Mouse (Mus musculus) stomach, postnatal 0 days (tissue): ENCODE data around the gene Pde6d. TPM values are rescaled to one million over a fixed set of nuclear protein-coding genes. Genes with fewer than 3 reads are reported as not detected.
A peak's percentile ranks its signal among the peaks of the same experiment; 100 is the strongest.

Experiments used
- ATAC-seq: fragments of 200-750 bp; cut with Nextera tagmentation; 2 replicates; pipeline ENCODE4 v1.8.0; 2017; ENCODE audit not compliant: low FRiP score, low TSS enrichment
- DNase-seq: peaks from one replicate; pipeline ENCODE4 v3.0.0-alpha.2; 2016; ENCODE audit warnings: low spot score
- H3K27ac ChIP-seq: fragments of 300-500 bp; sonication (generic); replicated peaks from 2 replicates; pipeline ENCODE4 v1.5.1; 2014; ENCODE audit warnings: mild to moderate bottlenecking, control low read depth
- H3K27me3 ChIP-seq: fragments of 300-500 bp; sonication (generic); 2 replicates; pipeline ENCODE4 v1.6.1; 2014; ENCODE audit warnings: low read length; ENCODE audit not compliant: control insufficient read depth, insufficient read depth
- H3K36me3 ChIP-seq: fragments of 300-500 bp; sonication (generic); 2 replicates; pipeline ENCODE4 v1.6.1; 2014; ENCODE audit warnings: low read length, mixed read lengths; ENCODE audit not compliant: control insufficient read depth, insufficient read depth
- H3K4me1 ChIP-seq: fragments of 300-500 bp; sonication (generic); replicated peaks from 2 replicates; pipeline ENCODE4 v1.6.1; 2014; ENCODE audit warnings: antibody characterized with exemption; ENCODE audit not compliant: control insufficient read depth, insufficient read depth
- H3K4me2 ChIP-seq: fragments of 300-500 bp; sonication (generic); replicated peaks from 2 replicates; pipeline ENCODE4 v1.6.1; 2014; ENCODE audit warnings: low read depth, mild to moderate bottlenecking, control low read depth, moderate library complexity
- H3K4me3 ChIP-seq: fragments of 300-500 bp; sonication (generic); 2 replicates; pipeline ENCODE4 v1.5.1; 2014; ENCODE audit warnings: low read depth, low read length, control low read depth
- H3K9ac ChIP-seq: fragments of 300-500 bp; sonication (generic); 2 replicates; pipeline ENCODE4 v1.6.1; 2014; ENCODE audit warnings: mild to moderate bottlenecking, low read length, control low read depth, mixed read lengths
- H3K9me3 ChIP-seq: fragments of 300-500 bp; sonication (generic); 2 replicates; pipeline ENCODE4 v1.6.1; 2016; ENCODE audit warnings: low read length; ENCODE audit not compliant: control insufficient read depth
- CTCF ChIP-seq: IDR thresholded peaks from 2 replicates; pipeline ENCODE4 v1.5.1; 2016; ENCODE audit warnings: antibody characterized with exemption, low read depth, mild to moderate bottlenecking, moderate library complexity
- EP300 ChIP-seq: optimal IDR thresholded peaks from 2 replicates; pipeline ENCODE3; 2016; ENCODE audit warnings: antibody characterized with exemption
- WGBS: fragments of 180-500 bp; shearing (Covaris S2); extraction: QIAGEN DNeasy Blood & Tissue Kit; methylation state at CpG from one replicate; pipeline ENCODE4 v1.1.7; 2014; 5-methylcytosine and 5-hydroxymethylcytosine counted together
- polyA plus RNA-seq: library from polyadenylated mRNA; unstranded; fragments of >200 nt; fragmentation: Nextera tagmentation; extraction: Ambion mirVana; gene quantifications from 2 replicates; pipeline ENCODE4 v1.2.1, GENCODE M21; 2015

Gene Pde6d
- polyA plus RNA-seq, 1 experiment from 2014 or later: 33.6 TPM

- DNase-seq: no peak
- no peaks in the 10 kb centered on the region for H3K27me3 ChIP-seq
- no peak overlapping the region for H3K4me3 ChIP-seq
- no peak for ATAC-seq
- no peaks in the 10 kb centered on the region for H3K36me3 ChIP-seq
- no peaks in the 10 kb centered on the region for H3K9me3 ChIP-seq
- 75% methylated on average over 1 of the region's 1 CpGs for WGBS
- peaks cover 19% of the 10 kb centered on the region for H3K4me1 ChIP-seq
- no peak for TF ChIP-seq EP300
- TF ChIP-seq CTCF: no peak
- peak overlapping the region; percentile 63 for H3K4me2 ChIP-seq
- peak overlapping the region; percentile 97 for H3K27ac ChIP-seq
- peak overlapping the region; percentile 75; the same call in 1 of the 2 replicates for H3K9ac ChIP-seq
Observed at GRCm38 (mm10) chr1:86505461-86505860, 77.0 kb downstream of the Pde6d start.

GRCm38 (mm10) chr1:86504697-86505421 lies 77.6 kb downstream of the Pde6d start:
- ATAC-seq (no peak), DNase-seq (peak; percentile 54)
- 13% methylated on average over 19 of the region's 19 CpGs for WGBS
- H3K27me3 ChIP-seq: no peaks in the 10 kb centered on the region
- H3K9ac ChIP-seq: peak overlapping the region; percentile 75
- TF ChIP-seq EP300 (no peak), CTCF (no peak)
- peak overlapping the region; percentile 63 for H3K4me2 ChIP-seq
- peaks cover 22% of the 10 kb centered on the region for H3K4me1 ChIP-seq
- peak overlapping the region; percentile 97 for H3K27ac ChIP-seq
- H3K9me3 ChIP-seq: no peaks in the 10 kb centered on the region
- H3K36me3 ChIP-seq: no peaks in the 10 kb centered on the region
- H3K4me3 ChIP-seq: peak overlapping the region; percentile 45

- H3K27me3 ChIP-seq: no peaks in the 10 kb centered on the region
- peak overlapping the region; percentile 75 for H3K9ac ChIP-seq
- H3K4me1 ChIP-seq: peaks cover 22% of the 10 kb centered on the region
- no peaks in the 10 kb centered on the region for H3K9me3 ChIP-seq
- DNase-seq (peak; percentile 97), ATAC-seq (peak; percentile 89)
- peak overlapping the region; percentile 45 for H3K4me3 ChIP-seq
- under 1% methylated on average over 63 of the region's 64 CpGs for WGBS
- TF ChIP-seq CTCF: peak; percentile 81
- TF ChIP-seq EP300: peak; percentile 91
- H3K27ac ChIP-seq: peak overlapping the region; percentile 97
- no peaks in the 10 kb centered on the region for H3K36me3 ChIP-seq
- peak overlapping the region; percentile 63 for H3K4me2 ChIP-seq
Observed at GRCm38 (mm10) chr1:86503906-86504696, 78.3 kb downstream of the Pde6d start.

GRCm38 (mm10) chr1:86503165-86503747 lies 79.2 kb downstream of the Pde6d start:
- WGBS: 21% methylated on average over 16 of the region's 16 CpGs

GRCm38 (mm10) chr1:86502221-86503048 lies 80.0 kb downstream of the Pde6d start:
- Histone ChIP-seq H3K9ac (no peak overlapping the region), H3K4me3 (no peak overlapping the region), H3K9me3 (no peaks in the 10 kb centered on the region), H3K27ac (peak overlapping the region; percentile 97), H3K4me2 (peak overlapping the region; percentile 23; the same call in 1 of the 2 replicates), H3K27me3 (no peaks in the 10 kb centered on the region), H3K4me1 (peaks cover 30% of the 10 kb centered on the region), H3K36me3 (no peaks in the 10 kb centered on the region)
- no peak for DNase-seq
- WGBS: 23% methylated on average over 14 of the region's 17 CpGs
- TF ChIP-seq EP300 (no peak), CTCF (no peak)
- no peak for ATAC-seq

More at GRCm38 (mm10) chr1:86503165-86503747, 79.2 kb downstream of the Pde6d start:
- Histone ChIP-seq H3K4me1 (peaks cover 26% of the 10 kb centered on the region), H3K4me3 (peak overlapping the region; percentile 45), H3K9me3 (no peaks in the 10 kb centered on the region), H3K9ac (peak overlapping the region; percentile 75), H3K27ac (peak overlapping the region; percentile 97), H3K4me2 (peak overlapping the region; percentile 63), H3K27me3 (no peaks in the 10 kb centered on the region), H3K36me3 (no peaks in the 10 kb centered on the region)
- TF ChIP-seq EP300 (no peak), CTCF (no peak)
- 0 out of 2 replicates have a peak, but pooled peaks have one; percentile 3 for ATAC-seq
- peak; percentile 78 for DNase-seq
